In the genomic region with DNA sequence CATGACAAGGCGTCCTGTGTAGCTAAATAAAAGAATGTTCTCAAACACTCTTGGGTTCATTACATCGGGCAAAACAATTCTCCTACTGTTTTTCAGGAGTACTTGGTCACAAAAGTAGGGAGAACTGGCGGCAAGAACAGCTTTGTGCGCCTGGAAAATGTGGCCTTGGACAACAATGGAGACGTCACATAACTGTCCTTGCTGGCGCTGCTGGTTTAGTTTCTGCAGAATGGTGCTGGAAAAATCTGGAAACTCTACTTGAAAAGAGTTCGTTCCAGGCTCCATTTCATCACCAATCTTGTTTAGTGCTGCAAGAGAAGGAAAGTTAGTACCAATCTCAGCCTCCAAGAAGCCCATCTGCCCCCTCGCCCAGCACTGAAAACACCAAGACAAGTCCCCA, we compare ENCODE assay signal across 21 mouse cellular contexts. TPM values are rescaled to one million over a fixed set of nuclear protein-coding genes. Genes with fewer than 3 reads are reported as not detected.
DNase-seq lines count a peak whose midpoint lies in the region; ATAC-seq and TF ChIP-seq lines count a peak whose summit lies in the region.
"Had no signal": no experiment of that assay in that cellular context is flagged by ENCODE, and none has a peak within 500 bp of the region (broad histone marks: within the 10 kb centered on the region; RNA-seq: fewer than 3 reads in every experiment).

No protein-coding gene starts in this region.

- no peak for ATAC-seq in monocyte, adult 5-6 weeks (replicated peaks; ENCODE audit: insufficient number of reproducible peaks, low FRiP score, low TSS enrichment, poor library complexity, severe bottlenecking)
- ATAC-seq: CD4-positive, CD25-positive, alpha-beta regulatory T cell, adult 4 months; forebrain, embryonic 15.5 days; intestine, postnatal 0 days had no signal

- no peak overlapping the region for H3K4me3 ChIP-seq in left cerebral cortex, adult 2 months
- H3K4me3 ChIP-seq in cortical plate, adult 2 months (ENCODE audit: insufficient read depth, low read length) = no peak overlapping the region
- H3K4me3 ChIP-seq: embryonic facial prominence, embryonic 10.5 days; embryonic facial prominence, embryonic 13.5 days; erythroblast, embryonic 14.5 days; forebrain, embryonic 12.5 days; forebrain, embryonic 15.5 days; hindbrain, embryonic 12.5 days; hindbrain, embryonic 15.5 days had no signal

- intact Hi-C loops in left cerebral cortex, adult 2 months (cut with DNase I) = no loop called here

- no peak for TF ChIP-seq POLR2A in cortical plate, adult 2 months (IDR thresholded peaks at IDR 0.05; ENCODE audit: extremely low read depth, insufficient read depth, low read length)

- no peak for TF ChIP-seq CTCF in left cerebral cortex, adult 2 months (IDR thresholded peaks at IDR 0.05)
- TF ChIP-seq CTCF in cortical plate, adult 2 months (IDR thresholded peaks at IDR 0.05; ENCODE audit: extremely low read depth, insufficient read depth, low read length) = no peak

- H3K4me1 ChIP-seq in cortical plate, adult 2 months (ENCODE audit: control insufficient read depth, insufficient read depth, low read length) = peaks cover 26% of the 10 kb centered on the region
- H3K4me1 ChIP-seq: embryonic facial prominence, embryonic 10.5 days; forebrain, embryonic 12.5 days; hindbrain, embryonic 12.5 days; hindbrain, embryonic 15.5 days had no signal

- H3K27ac ChIP-seq in left cerebral cortex, adult 2 months = peak overlapping the region; percentile 71
- H3K27ac ChIP-seq in cortical plate, adult 2 months (ENCODE audit: insufficient read depth, low read length) = peak overlapping the region; percentile 71
- H3K27ac ChIP-seq: embryonic facial prominence, embryonic 10.5 days; embryonic facial prominence, embryonic 13.5 days; forebrain, embryonic 12.5 days; forebrain, embryonic 15.5 days; hindbrain, embryonic 12.5 days; hindbrain, embryonic 15.5 days had no signal

- peak; percentile 45 for DNase-seq in adrenal gland, postnatal 10 days
- DNase-seq in adrenal gland, adult 18-20 months (ENCODE audit: low spot score in 2 of 2) = no peak
- DNase-seq in left cerebral cortex, adult 2 months (ENCODE audit: extremely low spot score in 1 of 2, low spot score in 2 of 2) = no peak
- DNase-seq in left cerebral cortex, adult 8-10 months (ENCODE audit: low spot score in 2 of 2) = no peak
- DNase-seq: cerebellum, adult 2 months; cerebellum, adult 9-11 months; cerebellum, postnatal 25 days; embryo, embryonic 11 days; gastrocnemius, postnatal 14 days; heart, adult 11 months had no signal

RNA-seq across cellular contexts. Expression of gene Zbtb43, which starts 13.5 kb away (rescaled TPM):
- total RNA-seq in adrenal gland, postnatal 10 days (2021) = 10 to 100 TPM; 21.9 to 26.7 TPM
- 10 to 100 TPM; 24.3 to 25.1 TPM for total RNA-seq in adrenal gland, adult 18-20 months (2021)
- 10 to 100 TPM; 27.4 to 28.4 TPM for total RNA-seq in left cerebral cortex, adult 2 months (2021)
- 10 to 100 TPM; 23.9 to 30.4 (median 29.1) TPM for total RNA-seq in left cerebral cortex, adult 8-10 months (2022)
- 21.1 and 21.5 TPM in 2 replicates for polyA plus RNA-seq in cortical plate, adult 2 months (2012; rRNA removed)
- total RNA-seq in monocyte, adult 5-6 weeks (2017) = 19.0 to 32.6 TPM (median 24.4 TPM) in 3 replicates

RNA-seq across cellular contexts. Expression of gene Zbtb34, which starts 23.7 kb away (rescaled TPM):
- 10 to 100 TPM; 20.0 to 21.5 TPM for total RNA-seq in adrenal gland, postnatal 10 days (2021)
- 1 to 10 TPM; 5.6 to 8.2 TPM for total RNA-seq in adrenal gland, adult 18-20 months (2021)
- total RNA-seq in left cerebral cortex, adult 2 months (2021) = 10 to 100 TPM; 23.9 to 26.9 TPM
- total RNA-seq in left cerebral cortex, adult 8-10 months (2022) = 10 to 100 TPM; 22.7 to 30.4 (median 24.4) TPM
- polyA plus RNA-seq in cortical plate, adult 2 months (2012; rRNA removed) = 16.2 and 17.6 TPM in 2 replicates
- 5.4 to 9.3 TPM (median 6.6 TPM) in 3 replicates for total RNA-seq in monocyte, adult 5-6 weeks (2017)
